ENCODE assay signal across 10 mouse cellular contexts in genomic region chr15:103112309-103112708, GRCm38 (mm10).
"Had no signal": no experiment of that assay in that cellular context is flagged by ENCODE, and none has a peak within 500 bp of the region (broad histone marks: within the 10 kb centered on the region; RNA-seq: fewer than 3 reads in every experiment).

No protein-coding gene starts in this region.

- H3K9me3 ChIP-seq: limb, embryonic 15.5 days; liver, embryonic 12.5 days; midbrain, embryonic 12.5 days had no signal

- H3K36me3 ChIP-seq: limb, embryonic 15.5 days; liver, embryonic 12.5 days; midbrain, embryonic 12.5 days had no signal

- H3K4me3 ChIP-seq: limb, embryonic 15.5 days; liver, embryonic 12.5 days; midbrain, embryonic 12.5 days had no signal

- H3K27ac ChIP-seq: limb, embryonic 15.5 days; liver, embryonic 12.5 days; midbrain, embryonic 12.5 days had no signal

- H3K4me2 ChIP-seq: limb, embryonic 15.5 days; liver, embryonic 12.5 days; lung, embryonic 14.5 days; midbrain, embryonic 12.5 days had no signal

- H3K4me1 ChIP-seq: liver, embryonic 12.5 days had no signal

- ATAC-seq: liver, embryonic 12.5 days; midbrain, embryonic 16.5 days had no signal

- H3K9ac ChIP-seq: limb, embryonic 15.5 days; liver, embryonic 12.5 days; lung, embryonic 14.5 days; midbrain, embryonic 12.5 days had no signal

- DNase-seq: kidney, adult 9 months; kidney, postnatal 10 days; left cerebral cortex, postnatal 4 days; lung, embryonic 14.5 days; right cerebral cortex, postnatal 25 days; thymus, postnatal 36 days had no signal
